Mouse (Mus musculus): ENCODE measurements at regions not wholly inside any gene's neighbourhood (a gene's known extent, or its start where the extent isn't known, plus 50 kb on each side); places are given as distances from the start of the nearest gene placed in this dataset.

DNA sequence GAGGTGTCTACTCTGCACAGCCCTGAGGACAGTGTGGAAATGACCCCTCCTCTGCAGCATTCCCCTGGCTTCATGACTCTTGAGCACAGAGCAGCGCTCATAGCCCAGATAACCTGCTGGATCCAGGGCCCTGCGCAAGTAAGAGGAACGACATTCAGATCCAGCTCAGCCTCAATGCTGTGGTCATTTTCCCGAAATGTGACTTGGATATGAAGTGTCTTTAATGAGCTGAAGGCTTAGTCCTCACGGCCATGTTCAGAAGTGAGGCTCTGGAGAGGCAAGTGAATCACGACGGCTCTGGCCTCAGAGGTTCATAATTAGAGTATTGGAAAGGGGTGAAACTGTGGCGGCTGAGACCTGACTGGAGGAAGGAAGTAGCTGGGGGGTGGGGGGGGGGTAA is 200.6 kb upstream of the Vstm2b start:
- no peaks in the 10 kb centered on the region for H3K36me3 ChIP-seq
- no peak overlapping the region for H3K4me3 ChIP-seq
- no peaks in the 10 kb centered on the region for H3K4me1 ChIP-seq
- no peak overlapping the region for H3K27ac ChIP-seq
- DNase-seq (ENCODE audit: low spot score) = no peak
- H3K27me3 ChIP-seq (ENCODE audit: low read depth, poor library complexity, severe bottlenecking) = no peaks in the 10 kb centered on the region
- WGBS = 78% methylated on average over 8 of the region's 8 CpGs
- no peaks in the 10 kb centered on the region for H3K9me3 ChIP-seq (replicated peaks)

DNA sequence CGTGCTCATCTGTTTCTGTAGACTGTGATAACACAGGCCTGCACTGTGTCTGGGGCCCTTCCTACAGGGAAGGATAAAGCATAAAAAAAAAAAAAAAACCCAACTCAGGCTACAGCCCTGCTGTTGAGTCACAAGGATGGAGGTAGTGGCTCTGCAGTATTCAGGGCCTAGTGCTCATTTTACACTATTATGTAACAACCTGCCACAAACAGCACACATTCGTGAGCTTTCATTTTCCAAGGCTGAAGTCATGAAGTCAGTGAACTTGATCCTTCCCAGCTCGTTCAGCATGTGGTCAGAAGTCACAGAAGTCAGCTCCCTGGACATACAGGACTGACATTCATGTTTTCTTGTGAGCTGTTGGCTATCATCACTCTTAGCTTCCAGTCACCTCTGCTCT is 199.8 kb upstream of the Vstm2b start:
- no peak for DNase-seq (ENCODE audit: low spot score)
- no peak overlapping the region for H3K4me3 ChIP-seq

DNA sequence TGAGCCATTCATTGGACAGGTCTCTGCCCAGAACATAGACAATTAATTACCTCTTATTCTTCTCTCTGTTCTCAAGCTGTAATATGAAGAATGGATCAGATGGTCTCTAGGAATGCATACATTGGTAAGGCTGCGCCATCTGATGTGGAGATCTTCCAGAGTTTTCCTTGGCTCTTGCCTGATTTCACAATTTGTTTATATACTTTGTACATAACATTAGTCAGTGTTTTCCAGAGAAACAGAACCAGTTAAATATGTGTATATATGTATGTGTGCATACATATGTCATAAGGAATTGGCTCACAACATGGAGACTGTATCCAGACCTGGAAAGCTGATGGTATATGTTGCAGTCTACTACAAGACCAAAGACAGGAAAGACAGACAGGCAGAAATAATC is 198.5 kb upstream of the Vstm2b start:
- no peak for DNase-seq (ENCODE audit: low spot score)
- no peaks in the 10 kb centered on the region for H3K4me1 ChIP-seq
- no peak overlapping the region for H3K27ac ChIP-seq
- H3K9me3 ChIP-seq (replicated peaks) = no peaks in the 10 kb centered on the region
- no peaks in the 10 kb centered on the region for H3K27me3 ChIP-seq (ENCODE audit: low read depth, poor library complexity, severe bottlenecking)
- WGBS = 95% methylated on average over 1 of the region's 1 CpGs
- no peaks in the 10 kb centered on the region for H3K36me3 ChIP-seq
- no peak overlapping the region for H3K4me3 ChIP-seq

More for the DNA sequence above, 199.8 kb upstream of the Vstm2b start:
- no peak overlapping the region for H3K27ac ChIP-seq
- WGBS = 63% methylated on average over 3 of the region's 3 CpGs
- no peaks in the 10 kb centered on the region for H3K4me1 ChIP-seq
- H3K9me3 ChIP-seq (replicated peaks) = no peaks in the 10 kb centered on the region
- no peaks in the 10 kb centered on the region for H3K27me3 ChIP-seq (ENCODE audit: low read depth, poor library complexity, severe bottlenecking)
- H3K36me3 ChIP-seq = no peaks in the 10 kb centered on the region

DNA sequence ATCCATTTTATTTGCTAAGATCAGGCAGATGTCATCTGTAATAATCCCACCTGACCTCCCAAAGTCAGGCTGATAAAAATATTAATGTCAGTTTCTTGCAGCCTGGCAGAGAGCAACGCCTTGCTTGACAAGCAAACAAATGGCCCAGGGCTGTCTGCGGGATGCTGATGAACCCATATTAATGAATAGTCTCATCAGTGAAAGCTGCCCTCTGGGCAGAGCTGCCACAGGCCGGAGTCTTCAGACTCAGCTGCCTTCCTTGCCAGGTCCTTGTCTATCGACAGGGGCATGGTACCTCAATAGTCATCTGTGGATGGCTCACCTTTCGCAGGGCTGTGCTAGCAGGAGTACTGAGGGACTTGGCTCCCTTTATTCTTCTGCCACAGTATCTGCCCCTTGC is 197.5 kb upstream of the Vstm2b start:
- Histone ChIP-seq H3K4me3 (no peak overlapping the region), H3K4me1 (no peaks in the 10 kb centered on the region), H3K9me3 (replicated peaks) (no peaks in the 10 kb centered on the region; the same call in 1 of the 2 replicates), H3K27me3 (ENCODE audit: low read depth, poor library complexity, severe bottlenecking) (no peaks in the 10 kb centered on the region), H3K36me3 (no peaks in the 10 kb centered on the region), H3K27ac (no peak overlapping the region)
- DNase-seq (ENCODE audit: low spot score) = no peak
- 81% methylated on average over 5 of the region's 5 CpGs for WGBS

DNA sequence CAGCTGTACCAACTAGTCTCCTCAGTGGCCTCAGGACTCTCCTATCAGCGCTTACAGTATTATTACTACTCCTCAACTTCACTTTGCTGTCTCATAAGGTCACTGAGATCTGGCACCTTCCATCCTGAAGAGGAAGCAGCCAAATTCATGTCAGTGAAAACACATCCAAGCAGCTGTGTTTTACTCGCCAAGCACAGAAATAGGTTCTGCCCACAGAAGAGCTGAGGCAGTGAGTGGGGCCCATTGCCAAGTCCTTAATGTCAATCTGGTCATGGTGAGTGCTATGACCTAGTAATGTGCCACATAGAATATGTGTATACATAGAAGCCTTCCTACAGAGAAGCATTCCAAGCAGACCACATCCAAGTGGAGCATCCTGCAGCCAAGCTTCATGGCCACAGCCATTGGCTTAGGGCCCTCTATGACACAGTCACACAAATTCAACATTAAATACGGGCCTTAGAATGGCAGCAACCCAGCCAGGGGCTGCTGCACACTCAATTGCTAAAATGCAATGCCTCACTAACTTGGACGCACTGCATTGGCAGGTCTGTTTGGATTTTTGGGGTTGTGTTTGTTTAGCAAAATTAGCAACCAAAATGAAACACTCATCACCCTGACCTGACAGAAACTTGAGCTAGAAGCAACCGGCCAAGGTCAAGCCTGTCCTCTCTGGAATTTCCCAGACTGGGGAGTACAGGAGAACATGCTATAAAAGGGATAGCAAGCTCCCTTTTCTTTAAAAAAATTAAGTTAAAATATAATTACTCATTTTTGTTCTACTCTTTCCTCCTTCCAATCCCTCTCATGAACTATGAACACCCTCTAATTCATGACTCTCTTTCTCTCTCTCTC is 195.7 kb upstream of the Vstm2b start:
- Histone ChIP-seq H3K4me3 (no peak overlapping the region), H3K4me1 (no peaks in the 10 kb centered on the region), H3K9me3 (replicated peaks) (no peaks in the 10 kb centered on the region; the same call in 1 of the 2 replicates), H3K36me3 (no peaks in the 10 kb centered on the region), H3K27ac (no peak overlapping the region), H3K27me3 (ENCODE audit: low read depth, poor library complexity, severe bottlenecking) (no peaks in the 10 kb centered on the region)
- WGBS = 88% methylated on average over 5 of the region's 5 CpGs
- DNase-seq (ENCODE audit: low spot score) = no peak

DNA sequence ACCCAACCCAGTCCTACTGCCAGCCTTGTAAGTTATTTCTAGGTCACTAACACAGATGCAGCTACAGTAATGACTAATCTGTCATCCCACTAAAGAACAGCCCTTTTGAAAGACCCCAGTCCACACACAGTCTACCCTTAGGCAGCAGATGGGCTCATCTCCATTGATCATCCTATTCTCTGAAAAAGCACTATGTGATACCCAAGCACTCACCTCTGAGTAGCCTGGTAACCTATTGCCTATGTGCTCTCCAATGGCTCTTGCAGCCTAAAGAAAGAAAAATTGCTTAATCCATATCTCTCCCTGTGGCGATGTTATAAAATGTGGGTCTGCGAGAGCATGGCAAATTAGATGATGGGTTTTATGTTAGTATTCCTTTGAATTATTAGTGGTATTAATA is 189.9 kb upstream of the Vstm2b start:
- H3K4me1 ChIP-seq = no peaks in the 10 kb centered on the region
- H3K27ac ChIP-seq = no peak overlapping the region
- H3K9me3 ChIP-seq (replicated peaks) = no peaks in the 10 kb centered on the region; the same call in 1 of the 2 replicates
- H3K4me3 ChIP-seq = no peak overlapping the region
- H3K27me3 ChIP-seq (ENCODE audit: low read depth, poor library complexity, severe bottlenecking) = no peaks in the 10 kb centered on the region
- H3K36me3 ChIP-seq = no peaks in the 10 kb centered on the region
- DNase-seq (ENCODE audit: low spot score) = no peak
- WGBS = 99% methylated on average over 2 of the region's 2 CpGs

DNA sequence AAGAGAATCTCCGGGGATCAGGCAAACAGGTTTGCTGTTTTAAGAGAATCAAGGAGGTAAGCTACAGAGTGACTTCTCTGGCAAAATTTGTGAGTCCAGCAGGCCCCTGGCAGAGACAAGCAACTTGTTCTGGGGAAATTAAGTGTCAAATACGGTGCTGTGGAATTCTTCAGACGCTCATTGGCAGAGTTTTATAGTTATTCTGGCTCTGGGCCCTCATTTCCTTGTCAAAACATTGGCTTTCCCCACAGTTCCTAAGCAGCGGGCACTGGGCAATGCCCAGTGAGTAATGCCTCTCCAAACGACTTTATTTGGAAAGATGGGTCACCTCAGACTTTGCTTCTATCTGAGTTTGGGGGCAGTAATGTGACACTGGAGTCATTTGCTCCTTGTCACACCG is 180.1 kb upstream of the Vstm2b start:
- Histone ChIP-seq H3K36me3 (no peaks in the 10 kb centered on the region), H3K27ac (no peak overlapping the region), H3K4me1 (no peaks in the 10 kb centered on the region), H3K4me3 (no peak overlapping the region), H3K9me3 (replicated peaks) (no peaks in the 10 kb centered on the region), H3K27me3 (ENCODE audit: low read depth, poor library complexity, severe bottlenecking) (no peaks in the 10 kb centered on the region)
- no peak for DNase-seq (ENCODE audit: low spot score)
- 66% methylated on average over 6 of the region's 6 CpGs for WGBS

DNA sequence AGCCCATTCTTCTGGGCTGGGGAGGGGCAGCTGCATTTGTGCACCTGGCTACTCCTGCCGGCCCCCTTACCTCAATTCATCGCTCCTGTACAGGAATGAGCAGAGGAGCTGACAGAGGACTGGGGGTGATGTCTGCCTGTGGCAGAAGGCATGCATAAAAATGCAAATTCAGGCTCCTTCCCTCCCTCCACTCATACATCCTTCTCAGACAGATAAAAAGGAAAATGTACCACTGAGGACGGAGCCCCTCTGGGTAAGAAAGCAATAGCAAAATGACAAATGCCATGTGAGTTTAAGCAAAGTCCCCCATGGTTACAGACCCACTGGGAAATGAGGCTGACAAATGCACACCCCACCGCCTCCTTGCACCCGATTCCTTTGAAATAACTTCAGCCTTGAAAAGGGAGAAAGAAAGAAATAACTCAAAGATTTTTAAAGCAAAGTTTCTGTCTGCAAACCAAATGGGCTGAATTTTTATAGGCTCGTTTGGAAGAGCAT is 161.1 kb upstream of the Vstm2b start:
- 73% methylated on average over 6 of the region's 6 CpGs for WGBS

DNA sequence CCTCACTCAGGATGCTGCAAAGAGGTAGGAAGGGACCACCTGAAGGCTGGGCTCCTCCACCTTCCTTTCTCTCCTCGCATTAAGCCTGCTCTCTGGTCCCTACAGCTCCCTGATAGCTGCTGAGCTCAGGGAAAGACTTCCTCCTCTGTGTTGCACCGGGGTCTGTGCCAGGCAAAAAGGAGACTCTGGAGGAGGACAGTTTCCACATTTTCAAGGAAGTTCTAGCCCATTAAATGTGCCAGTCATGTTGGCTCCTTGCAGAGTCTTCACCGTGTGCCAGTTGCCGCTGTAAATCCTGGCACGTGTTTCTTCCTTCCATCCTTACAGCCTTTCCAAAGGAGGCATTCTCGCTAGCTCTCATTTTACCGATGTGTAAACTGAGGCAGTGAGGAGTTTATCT is 160.6 kb upstream of the Vstm2b start:
- Histone ChIP-seq H3K4me3 (no peak overlapping the region), H3K4me1 (0 out of 2 replicates have a peak, but pooled peaks cover 1% of the 10 kb centered on the region), H3K9me3 (replicated peaks) (no peaks in the 10 kb centered on the region), H3K27me3 (ENCODE audit: low read depth, poor library complexity, severe bottlenecking) (no peaks in the 10 kb centered on the region), H3K27ac (no peak overlapping the region), H3K36me3 (no peaks in the 10 kb centered on the region)
- WGBS = 77% methylated on average over 7 of the region's 7 CpGs
- no peak for DNase-seq (ENCODE audit: low spot score)

More for the DNA sequence above, 161.1 kb upstream of the Vstm2b start:
- Histone ChIP-seq H3K4me1 (no peaks in the 10 kb centered on the region), H3K36me3 (no peaks in the 10 kb centered on the region), H3K9me3 (replicated peaks) (no peaks in the 10 kb centered on the region), H3K27ac (no peak overlapping the region), H3K4me3 (no peak overlapping the region), H3K27me3 (ENCODE audit: low read depth, poor library complexity, severe bottlenecking) (no peaks in the 10 kb centered on the region)
- no peak for DNase-seq (ENCODE audit: low spot score)

DNA sequence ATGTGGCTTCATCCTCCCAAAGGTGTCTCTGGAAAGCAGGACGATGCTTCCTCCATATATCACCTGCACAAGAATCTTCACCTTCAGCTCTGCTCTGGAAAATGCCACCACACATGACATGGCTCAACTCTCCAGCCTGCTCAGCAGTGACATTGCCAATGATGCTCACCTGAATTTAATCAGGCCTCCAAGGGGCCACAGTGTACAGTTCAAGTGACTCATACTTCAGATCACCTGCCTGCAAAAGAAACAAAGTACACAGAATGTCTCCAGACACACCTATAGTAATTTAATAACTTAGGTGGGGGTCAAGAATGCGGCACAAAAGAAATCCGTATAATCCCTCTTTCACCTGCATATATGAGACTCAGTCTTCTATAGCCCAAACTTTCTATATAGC is 160.0 kb upstream of the Vstm2b start:
- Histone ChIP-seq H3K4me1 (0 out of 2 replicates have a peak, but pooled peaks cover 3% of the 10 kb centered on the region), H3K9me3 (replicated peaks) (no peaks in the 10 kb centered on the region), H3K36me3 (no peaks in the 10 kb centered on the region), H3K27me3 (ENCODE audit: low read depth, poor library complexity, severe bottlenecking) (no peaks in the 10 kb centered on the region), H3K4me3 (no peak overlapping the region), H3K27ac (no peak overlapping the region)
- no peak for DNase-seq (ENCODE audit: low spot score)
- 95% methylated on average over 3 of the region's 3 CpGs for WGBS

DNA sequence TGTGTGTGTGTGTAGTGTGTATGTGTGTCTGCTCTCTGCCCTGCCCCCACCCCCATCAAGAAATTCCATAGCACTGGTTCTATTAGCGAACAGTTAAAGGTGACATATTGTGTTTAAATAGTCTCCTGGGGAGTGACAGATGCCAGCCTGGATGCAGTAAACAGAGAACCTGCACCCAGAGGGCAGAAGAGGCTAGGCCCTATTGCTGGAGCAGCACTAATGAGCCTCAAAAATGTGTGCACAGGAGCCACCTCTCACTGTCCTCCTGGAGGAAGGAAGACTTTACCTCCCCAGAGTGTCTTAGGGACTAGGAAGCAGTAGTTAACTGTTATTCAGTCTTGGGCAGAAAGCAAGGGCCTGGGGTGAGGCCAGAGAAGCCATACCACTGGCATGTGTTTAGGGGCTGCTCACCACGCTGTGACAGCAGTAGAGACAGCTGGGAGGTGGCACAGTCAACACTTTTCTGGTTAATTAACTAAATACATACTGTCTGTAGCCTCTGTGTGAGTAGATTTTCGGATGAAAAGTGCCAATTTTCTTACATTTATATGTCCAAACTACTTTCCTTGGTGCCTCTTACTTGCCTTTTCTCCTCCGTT is 155.5 kb upstream of the Vstm2b start:
- Histone ChIP-seq H3K9me3 (replicated peaks) (no peaks in the 10 kb centered on the region), H3K4me3 (no peak overlapping the region), H3K4me1 (0 out of 2 replicates have a peak, but pooled peaks cover 3% of the 10 kb centered on the region), H3K27me3 (ENCODE audit: low read depth, poor library complexity, severe bottlenecking) (no peaks in the 10 kb centered on the region), H3K27ac (no peak overlapping the region), H3K36me3 (no peaks in the 10 kb centered on the region)
- no peak for DNase-seq (ENCODE audit: low spot score)
- WGBS = 61% methylated on average over 4 of the region's 4 CpGs

DNA sequence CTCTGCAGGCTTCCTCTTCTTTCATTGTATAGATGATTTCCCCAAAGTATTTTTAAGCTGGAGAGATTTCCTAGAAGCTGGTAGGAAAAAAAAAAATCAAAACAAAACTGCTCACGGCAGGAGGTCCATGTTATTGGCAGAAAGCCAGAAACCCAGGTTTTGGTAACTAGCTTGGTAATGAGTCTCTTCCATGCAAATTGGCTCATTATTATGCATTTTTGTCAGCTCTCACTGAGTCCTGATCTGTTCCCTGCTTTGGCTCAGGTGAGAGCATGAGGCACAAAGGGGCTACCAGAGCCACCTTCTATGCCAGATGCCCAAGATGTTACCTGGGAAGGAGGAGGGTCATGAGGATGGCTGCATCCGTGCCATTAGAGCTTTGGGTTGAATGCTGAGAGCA is 146.3 kb upstream of the Vstm2b start:
- Histone ChIP-seq H3K4me3 (no peak overlapping the region), H3K9me3 (replicated peaks) (no peaks in the 10 kb centered on the region), H3K27me3 (ENCODE audit: low read depth, poor library complexity, severe bottlenecking) (no peaks in the 10 kb centered on the region), H3K36me3 (no peaks in the 10 kb centered on the region), H3K27ac (no peak overlapping the region), H3K4me1 (no peaks in the 10 kb centered on the region)
- WGBS = 71% methylated on average over 2 of the region's 2 CpGs
- no peak for DNase-seq (ENCODE audit: low spot score)

DNA sequence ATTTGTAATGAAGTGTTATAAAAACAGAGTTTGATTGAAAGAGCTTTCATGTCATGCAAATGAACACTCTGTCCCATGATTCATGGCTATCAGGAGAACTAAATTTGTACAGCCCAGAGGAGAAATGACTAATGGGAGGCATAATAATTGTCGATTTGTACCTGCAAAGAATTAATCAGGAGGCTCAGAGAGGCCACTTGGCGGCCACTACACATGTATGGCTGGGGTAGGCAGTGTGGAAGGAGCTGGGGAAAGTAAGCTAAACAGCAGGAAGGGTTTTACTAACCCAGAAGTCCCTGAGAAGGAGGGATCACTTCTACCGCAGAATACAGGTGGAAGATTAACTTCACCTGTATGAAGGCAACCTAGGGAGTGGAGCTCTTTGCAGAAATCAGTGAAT is 145.9 kb upstream of the Vstm2b start:
- no peaks in the 10 kb centered on the region for H3K27me3 ChIP-seq (ENCODE audit: low read depth, poor library complexity, severe bottlenecking)
- 82% methylated on average over 3 of the region's 3 CpGs for WGBS
- H3K4me3 ChIP-seq = no peak overlapping the region
- no peaks in the 10 kb centered on the region for H3K36me3 ChIP-seq
- no peak for DNase-seq (ENCODE audit: low spot score)
- no peaks in the 10 kb centered on the region for H3K4me1 ChIP-seq
- no peak overlapping the region for H3K27ac ChIP-seq
- no peaks in the 10 kb centered on the region for H3K9me3 ChIP-seq (replicated peaks)

Data from limb, embryonic 10.5 days (tissue).